Mouse (Mus musculus) CH12.LX (cell line): Measurements from ENCODE around the gene Hes1. TPM values are rescaled to one million over a fixed set of nuclear protein-coding genes. Genes with fewer than 3 reads are reported as not detected.

Source experiments
- DNase-seq: peaks from one replicate; pipeline ENCODE4 v3.0.0-alpha.2; 2013; ENCODE audit errors: extremely low read depth
- H3K27ac ChIP-seq: 2 replicates; pipeline ENCODE4 v1.5.1; 2012; ENCODE audit warnings: low read depth, mild to moderate bottlenecking, control low read depth, moderate library complexity; ENCODE audit not compliant: insufficient read depth
- H3K27me3 ChIP-seq: replicated peaks from 2 replicates; pipeline ENCODE3; 2012; ENCODE audit warnings: inconsistent platforms
- H3K36me3 ChIP-seq, 2 experiments: replicated peaks in 1 of 2; 2 replicates each; pipeline versions ENCODE3 to v1.6.1; 2012; ENCODE audit warnings: inconsistent platforms in 1 of 2, low read length in 1 of 2, mild to moderate bottlenecking in 1 of 2, mixed read lengths in 1 of 2, moderate library complexity in 1 of 2; ENCODE audit not compliant: control insufficient read depth in 1 of 2, insufficient read depth in 1 of 2
- H3K4me1 ChIP-seq, 2 experiments: 2 replicates each; pipeline ENCODE4 v1.6.1; 2012; ENCODE audit warnings: inconsistent platforms in 1 of 2, moderate library complexity in 1 of 2; ENCODE audit not compliant: insufficient read depth in 2 of 2, control insufficient read depth in 1 of 2
- H3K4me2 ChIP-seq: 2 replicates; pipeline ENCODE4 v1.6.1; 2012; ENCODE audit warnings: low read depth, mild to moderate bottlenecking, control low read depth; ENCODE audit not compliant: poor library complexity, insufficient read depth, severe bottlenecking
- H3K4me3 ChIP-seq, 3 experiments: fragments of 150-350 bp in 1 of 3; sonication (generic) in 1 of 3; replicated peaks in 1 of 3; 2 replicates each; pipeline versions ENCODE3 to v1.5.1; 2011 to 2012; ENCODE audit warnings: low read depth in 2 of 3, low read length in 2 of 3, mild to moderate bottlenecking in 2 of 3, moderate library complexity in 2 of 3, control low read depth in 1 of 3, improper control_type of control experiment in 1 of 3, inconsistent platforms in 1 of 3, mixed read lengths in 1 of 3; ENCODE audit not compliant: poor library complexity in 1 of 3
- H3K79me2 ChIP-seq: replicated peaks from 2 replicates; pipeline ENCODE4 v1.6.1; 2012; ENCODE audit warnings: mild to moderate bottlenecking, moderate library complexity; ENCODE audit not compliant: control insufficient read depth, poor library complexity, insufficient read depth, severe bottlenecking; ENCODE audit errors: extremely low read depth
- H3K9ac ChIP-seq: 2 replicates; pipeline ENCODE4 v1.6.1; 2012; ENCODE audit warnings: low read depth, mild to moderate bottlenecking, control low read depth, moderate library complexity; ENCODE audit not compliant: insufficient read depth
- H3K9me3 ChIP-seq: replicated peaks from 2 replicates; pipeline ENCODE3; 2012; ENCODE audit warnings: low read length, inconsistent platforms, mixed read lengths
- BHLHE40 ChIP-seq: IDR thresholded peaks from 2 replicates; pipeline ENCODE4 v1.6.1; 2011; ENCODE audit warnings: mild to moderate bottlenecking, low read depth, low read length, improper control_type of control experiment
- CHD1 ChIP-seq: IDR thresholded peaks from 2 replicates; pipeline ENCODE4 v1.6.1; 2012; ENCODE audit warnings: low read depth, low read length, improper control_type of control experiment, inconsistent platforms
- CHD2 ChIP-seq: IDR thresholded peaks from 2 replicates; pipeline ENCODE4 v1.6.1; 2011; ENCODE audit warnings: low read length, improper control_type of control experiment
- CTCF ChIP-seq, 2 experiments: IDR thresholded peaks in 1 of 2; conservative IDR thresholded peaks in 1 of 2; 2 replicates each; pipeline ENCODE4 v1.5.1; 2011 to 2012; ENCODE audit warnings: low read depth in 2 of 2, low read length in 2 of 2, improper control_type of control experiment in 1 of 2, inconsistent platforms in 1 of 2, mild to moderate bottlenecking in 1 of 2, moderate library complexity in 1 of 2
- E2F4 ChIP-seq: IDR thresholded peaks from 2 replicates; pipeline ENCODE4 v1.6.1; 2011; ENCODE audit warnings: low read depth, low read length, improper control_type of control experiment; ENCODE audit not compliant: insufficient replicate concordance
- ELF1 ChIP-seq: IDR thresholded peaks from 2 replicates; pipeline ENCODE4 v1.6.1; 2014; ENCODE audit warnings: low read depth, mild to moderate bottlenecking, inconsistent platforms, low read length, improper control_type of control experiment
- EP300 ChIP-seq: IDR thresholded peaks from 2 replicates; pipeline ENCODE4 v1.6.1; 2011; ENCODE audit warnings: low read length, improper control_type of control experiment
- ETS1 ChIP-seq: conservative IDR thresholded peaks from 2 replicates; pipeline ENCODE4 v1.6.1; 2012; ENCODE audit warnings: low read depth, mild to moderate bottlenecking, inconsistent platforms, low read length, improper control_type of control experiment, moderate library complexity
- GABPA ChIP-seq: IDR thresholded peaks from 2 replicates; pipeline ENCODE4 v1.6.1; 2012; ENCODE audit warnings: low read depth, low read length, improper control_type of control experiment, inconsistent platforms; ENCODE audit not compliant: insufficient replicate concordance
- HCFC1 ChIP-seq: IDR thresholded peaks from 2 replicates; pipeline ENCODE4 v1.6.1; 2012; ENCODE audit warnings: low read depth, mild to moderate bottlenecking, inconsistent platforms, low read length, improper control_type of control experiment
- IRF4 ChIP-seq: IDR thresholded peaks from 2 replicates; pipeline ENCODE4 v1.6.1; 2014; ENCODE audit warnings: low read depth, mild to moderate bottlenecking, inconsistent platforms, low read length, improper control_type of control experiment
- JUN ChIP-seq: IDR thresholded peaks from 2 replicates; pipeline ENCODE4 v1.6.1; 2011; ENCODE audit warnings: low read depth, mild to moderate bottlenecking, low read length, improper control_type of control experiment, moderate library complexity; ENCODE audit not compliant: insufficient read depth
- JUND ChIP-seq: conservative IDR thresholded peaks from 2 replicates; pipeline ENCODE4 v1.6.1; 2011; ENCODE audit warnings: low read depth, low read length, improper control_type of control experiment
- KAT2A ChIP-seq: IDR thresholded peaks from 2 replicates; pipeline ENCODE4 v1.6.1; 2012; ENCODE audit warnings: low read length, improper control_type of control experiment, inconsistent platforms; ENCODE audit not compliant: insufficient replicate concordance
- MAX ChIP-seq: IDR thresholded peaks from 2 replicates; pipeline ENCODE4 v1.6.1; 2011; ENCODE audit warnings: low read length, improper control_type of control experiment
- MAZ ChIP-seq: IDR thresholded peaks from 2 replicates; pipeline ENCODE4 v1.6.1; 2012; ENCODE audit warnings: low read depth, mild to moderate bottlenecking, inconsistent platforms, low read length, improper control_type of control experiment, moderate library complexity
- MEF2A ChIP-seq: IDR thresholded peaks from 2 replicates; pipeline ENCODE4 v1.6.1; 2014; ENCODE audit warnings: low read depth, mild to moderate bottlenecking, inconsistent platforms, low read length, improper control_type of control experiment, borderline replicate concordance
- MXI1 ChIP-seq: IDR thresholded peaks from 2 replicates; pipeline ENCODE4 v1.6.1; 2011; ENCODE audit warnings: mild to moderate bottlenecking, low read depth, low read length, improper control_type of control experiment
- MYC ChIP-seq: IDR thresholded peaks from 2 replicates; pipeline ENCODE4 v1.6.1; 2011; ENCODE audit warnings: low read depth, mild to moderate bottlenecking, improper control_type of control experiment, low read length
- NELFE ChIP-seq: IDR thresholded peaks from 2 replicates; pipeline ENCODE4 v1.6.1; 2011; ENCODE audit warnings: low read depth, low read length, improper control_type of control experiment
- NRF1 ChIP-seq: IDR thresholded peaks from 2 replicates; pipeline ENCODE4 v1.6.1; 2014; ENCODE audit warnings: low read depth, mild to moderate bottlenecking, inconsistent platforms, low read length, improper control_type of control experiment, moderate library complexity
- PAX5 ChIP-seq: IDR thresholded peaks from 2 replicates; pipeline ENCODE4 v1.6.1; 2012; ENCODE audit warnings: low read length, inconsistent platforms, mixed read lengths
- POLR2A ChIP-seq: IDR thresholded peaks from 2 replicates; pipeline ENCODE4 v1.6.1; 2011; ENCODE audit warnings: low read depth, mild to moderate bottlenecking, improper control_type of control experiment, low read length
- POLR2AphosphoS2 ChIP-seq: IDR thresholded peaks from 2 replicates; pipeline ENCODE4 v1.6.1; 2011; ENCODE audit warnings: low read depth, low read length, improper control_type of control experiment
- RAD21 ChIP-seq: IDR thresholded peaks from 2 replicates; pipeline ENCODE4 v1.6.1; 2011; ENCODE audit warnings: low read depth, mild to moderate bottlenecking, low read length, improper control_type of control experiment, moderate library complexity
- RCOR1 ChIP-seq: conservative IDR thresholded peaks from 2 replicates; pipeline ENCODE4 v1.6.1; 2012; ENCODE audit warnings: low read depth, mild to moderate bottlenecking, inconsistent platforms, low read length, improper control_type of control experiment
- SIN3A ChIP-seq: IDR thresholded peaks from 2 replicates; pipeline ENCODE4 v1.6.1; 2012; ENCODE audit warnings: low read length, improper control_type of control experiment, inconsistent platforms
- SMC3 ChIP-seq: IDR thresholded peaks from 2 replicates; pipeline ENCODE4 v1.6.1; 2011; ENCODE audit warnings: low read depth, low read length, improper control_type of control experiment
- TBP ChIP-seq: conservative IDR thresholded peaks from 2 replicates; pipeline ENCODE4 v1.6.1; 2011; ENCODE audit warnings: low read depth, low read length, improper control_type of control experiment
- TCF12 ChIP-seq: IDR thresholded peaks from 2 replicates; pipeline ENCODE4 v1.6.1; 2014; ENCODE audit warnings: low read depth, mild to moderate bottlenecking, inconsistent platforms, low read length, improper control_type of control experiment
- UBTF ChIP-seq: IDR thresholded peaks from 2 replicates; pipeline ENCODE4 v1.6.1; 2012; ENCODE audit warnings: low read depth, mild to moderate bottlenecking, inconsistent platforms, low read length, improper control_type of control experiment, moderate library complexity
- USF1 ChIP-seq: IDR thresholded peaks from 2 replicates; pipeline ENCODE4 v1.6.1; 2014; ENCODE audit warnings: low read depth, mild to moderate bottlenecking, inconsistent platforms, low read length, improper control_type of control experiment
- USF2 ChIP-seq: conservative IDR thresholded peaks from 2 replicates; pipeline ENCODE4 v1.6.1; 2011; ENCODE audit warnings: low read depth, low read length, improper control_type of control experiment
- ZC3H11A ChIP-seq: IDR thresholded peaks from 2 replicates; pipeline ENCODE4 v1.6.1; 2012; ENCODE audit warnings: low read depth, mild to moderate bottlenecking, inconsistent platforms, low read length, improper control_type of control experiment
- ZKSCAN1 ChIP-seq: IDR thresholded peaks from 2 replicates; pipeline ENCODE4 v1.6.1; 2012; ENCODE audit warnings: low read depth, inconsistent platforms, low read length, improper control_type of control experiment, borderline replicate concordance
- ZMIZ1 ChIP-seq: IDR thresholded peaks from 2 replicates; pipeline ENCODE4 v1.6.1; 2012; ENCODE audit warnings: low read depth, mild to moderate bottlenecking, inconsistent platforms, low read length, improper control_type of control experiment
- ZNF384 ChIP-seq: IDR thresholded peaks from 2 replicates; pipeline ENCODE4 v1.6.1; 2012; ENCODE audit warnings: low read depth, low read length, improper control_type of control experiment, inconsistent platforms
- dilution Hi-C: fragments of 300-500 bp; cut with MboI; formaldehyde crosslinking; loops from 2 replicates; pipeline ENCODE4 v1.14.3; 2020; ENCODE audit warnings: low sequenced_read_pairs; ENCODE audit not compliant: extremely low pct_unique_long_range_greater_than_20kb, extremely low pct_ligation_motif_present
- in situ Hi-C: fragments of 300-500 bp; cut with MboI; formaldehyde crosslinking; loops from 3 replicates; pipeline ENCODE4 v1.14.3; 2019; ENCODE audit warnings: low sequenced_read_pairs, low pct_ligation_motif_present, low pct_unique_long_range_greater_than_20kb, mixed read lengths
- polyA plus RNA-seq: library from polyadenylated mRNA; unstranded; fragments of >175 nt; gene quantifications from 2 replicates; pipeline ENCODE4 v1.2.1, GENCODE M21; 2012; ENCODE audit warnings: low read depth; ENCODE audit not compliant: insufficient read length
- total RNA-seq, 2 experiments: library from RNA; depleted of rRNA; stranded (reverse); fragments of 300-350 nt in 1 of 2; fragments of >200 nt in 1 of 2; gene quantifications; 2 replicates each; pipeline ENCODE4 v1.2.3; 2012 to 2014

Gene Hes1
- total and polyA plus RNA-seq, 3 experiments: 1.4 to 3.6 (median 1.6) TPM

DNA sequence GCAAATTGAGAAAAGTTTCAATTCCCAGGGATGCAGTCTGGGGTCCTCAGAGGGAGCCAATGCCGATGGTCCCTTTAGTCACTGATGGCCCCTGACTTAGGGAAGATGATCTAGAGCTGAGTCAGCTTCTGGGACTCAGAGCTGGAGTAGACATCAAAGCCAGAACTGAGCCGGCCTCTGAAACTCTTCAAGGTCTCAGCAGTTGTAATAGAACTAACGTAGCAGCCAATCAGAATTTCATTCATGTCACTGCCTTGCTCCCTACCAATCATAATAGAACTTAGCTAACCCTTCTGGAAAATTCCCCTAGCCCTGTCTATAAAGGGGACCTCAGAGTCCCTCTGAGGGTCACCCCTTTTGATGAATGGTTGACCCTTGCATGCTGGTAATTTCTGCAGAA, 30.8 kb upstream of the Hes1 start (continued):
- TF ChIP-seq USF1: no peak
- TF ChIP-seq GABPA: no peak
- TF ChIP-seq RAD21: no peak
- no peak for TF ChIP-seq MXI1
- TF ChIP-seq POLR2A: 0 out of 2 replicates have a peak, but pooled peaks have one; percentile 19
- TF ChIP-seq USF2: no peak
- TF ChIP-seq HCFC1: no peak
- TF ChIP-seq BHLHE40: no peak
- TF ChIP-seq, all 38 proteins: peak for 7

DNA sequence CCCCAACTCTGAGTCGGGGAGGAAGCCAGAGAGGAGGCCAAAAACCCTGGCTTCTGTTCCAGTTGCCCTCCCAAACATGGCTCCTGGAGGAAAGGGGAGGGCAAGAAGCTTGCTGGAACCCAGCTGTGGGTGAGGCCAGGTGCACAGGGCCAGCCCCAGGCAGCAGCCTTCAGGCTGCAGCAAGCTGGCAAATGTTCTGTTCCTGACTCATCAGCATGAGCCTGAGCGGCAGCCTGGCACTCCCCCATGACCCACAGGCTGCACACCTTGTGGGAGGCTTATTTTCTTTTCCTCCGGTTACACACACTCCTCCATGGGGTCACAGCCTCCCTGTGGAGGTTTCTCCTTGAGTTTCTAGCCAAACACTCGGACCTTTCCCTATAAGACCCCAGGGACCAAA, 30.2 kb upstream of the Hes1 start:
- Histone ChIP-seq H3K9ac (peak overlapping the region; percentile 11; the same call in 1 of the 2 replicates), H3K27ac (peak overlapping the region; percentile 74), H3K9me3 (peaks cover 3% of the 10 kb centered on the region), H3K27me3 (peaks cover 17% of the 10 kb centered on the region), H3K36me3 (no peaks in the 10 kb centered on the region), H3K4me3 (no peak overlapping the region), H3K4me2 (peak overlapping the region; percentile 55), H3K4me1 (peaks cover 61 to 83% of the 10 kb centered on the region in 2 experiments), H3K79me2 (no peaks in the 10 kb centered on the region)
- dilution Hi-C loops: no loop called here
- peak; percentile 61 for DNase-seq
- in situ Hi-C loops: no loop called here
- TF ChIP-seq POLR2A (no peak), IRF4 (peak; percentile 72), MAX (peak; percentile 57; the same call in 1 of the 2 replicates), NELFE (peak; percentile 20; the same call in 1 of the 2 replicates), UBTF (peak; percentile 48; the same call in 1 of the 2 replicates), BHLHE40 (peak; percentile 77), MXI1 (peak; percentile 70), POLR2AphosphoS2 (no peak), TCF12 (peak; percentile 97), ZC3H11A (no peak), MYC (peak; percentile 61; the same call in 1 of the 2 replicates), EP300 (peak; percentile 73), JUN (no peak; the same call in 1 of the 2 replicates), PAX5 (no peak), ZKSCAN1 (no peak), TBP (0 out of 2 replicates have a peak, but pooled peaks have one; percentile 18), MAZ (no peak), ETS1 (peak; percentile 87), JUND (no peak), HCFC1 (no peak), RCOR1 (no peak; the same call in 1 of the 2 replicates), MEF2A (0 out of 2 replicates have a peak, but pooled peaks have one; percentile 13), USF2 (no peak), ZMIZ1 (no peak), CHD1 (no peak), GABPA (no peak), ZNF384 (no peak), RAD21 (no peak), NRF1 (no peak), CTCF (conservative IDR thresholded peaks at IDR 0.05 in 1 of 2, IDR thresholded peaks at IDR 0.05 in 1 of 2; ENCODE audit: low read depth in 2 of 2, low read length in 2 of 2) (no peak), SIN3A (no peak; the same call in 1 of the 2 replicates), USF1 (no peak), CHD2 (no peak), SMC3 (no peak), KAT2A (no peak), E2F4 (no peak), ELF1 (no peak)
